Mouse (Mus musculus): ENCODE results near the gene Sel1l3.

The Sel1l3 gene

DNA sequence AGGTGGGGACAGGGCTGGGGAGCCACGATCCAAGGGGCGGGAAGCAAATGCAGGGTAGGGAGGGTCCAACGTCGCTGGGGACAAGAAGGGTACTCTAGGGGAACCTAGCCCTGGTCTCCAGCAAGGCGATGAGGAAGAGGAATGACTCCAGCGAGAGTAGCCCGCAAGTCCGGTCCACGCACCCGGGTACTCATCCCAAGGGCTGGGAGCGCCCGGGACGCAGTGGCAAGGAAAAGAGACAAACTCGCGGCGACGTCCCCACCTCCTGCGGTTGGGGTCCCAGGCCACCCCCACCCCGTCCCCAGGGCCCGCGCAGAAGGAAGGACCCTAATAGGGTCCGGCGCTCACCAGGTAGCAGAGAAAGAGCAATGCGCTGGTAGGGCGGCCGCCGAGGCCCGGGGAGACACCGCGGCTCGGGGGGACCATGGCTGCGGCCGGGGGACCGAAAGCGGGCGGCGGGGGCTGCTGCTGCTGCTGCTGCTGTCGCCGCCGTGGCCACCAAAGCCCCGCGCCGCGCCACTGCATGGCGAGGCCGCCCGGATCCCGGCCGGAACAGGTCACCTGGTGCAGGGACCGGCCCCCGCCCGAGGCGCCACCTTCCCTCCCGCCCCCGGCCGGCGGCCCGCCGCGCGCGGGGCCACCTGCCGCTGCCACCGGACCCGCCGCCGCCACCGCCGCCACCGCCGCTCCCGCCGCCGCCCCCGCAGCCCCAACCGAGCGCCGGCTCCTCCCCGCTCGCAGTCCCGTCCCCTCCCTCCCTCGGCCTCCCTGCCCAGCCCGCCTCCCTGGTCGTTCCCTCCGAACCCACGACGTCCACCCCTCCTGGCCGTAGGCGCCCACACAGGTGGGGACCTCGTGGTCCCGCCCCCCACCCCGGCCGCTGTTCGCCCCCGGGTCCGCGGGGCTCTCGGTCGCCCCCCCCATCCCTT lies 681 bp downstream of the Sel1l3 start:
- DNase-seq: peak; percentile 79 to 83

DNA sequence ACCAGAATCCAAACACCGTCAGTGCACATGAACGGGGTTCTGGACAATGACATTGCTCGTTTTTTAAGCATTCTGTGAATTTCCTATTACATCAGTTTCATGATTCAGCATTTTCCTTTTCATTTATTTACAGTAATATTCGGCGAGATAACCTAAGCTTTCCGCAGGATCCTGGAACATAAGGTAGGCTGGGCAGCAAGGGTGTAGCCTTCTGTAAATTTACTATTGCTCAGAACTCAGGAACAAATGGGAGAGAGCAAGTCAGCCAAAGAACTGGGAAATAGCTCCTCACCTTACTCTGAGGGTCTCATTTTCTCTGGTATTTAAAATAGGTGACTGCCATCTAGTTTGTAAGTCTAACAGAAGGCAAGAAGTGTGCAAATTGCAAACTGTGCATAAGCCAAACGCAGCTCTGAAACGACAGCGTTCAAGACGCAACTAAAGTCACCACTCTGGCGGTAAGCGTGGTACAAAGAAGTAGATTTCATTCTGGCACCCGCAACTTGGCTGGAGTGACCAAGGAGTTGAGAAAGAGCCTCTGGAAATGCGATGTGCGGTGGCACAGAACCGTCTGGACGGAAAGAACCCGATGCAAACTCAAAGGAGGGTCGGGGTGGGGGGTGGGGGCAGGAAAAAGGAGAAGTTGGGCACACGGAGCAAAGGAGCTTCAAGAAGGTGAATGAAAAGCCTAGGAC lies 1.5 kb downstream of the Sel1l3 start:
- DNase-seq: peak; percentile 47 to 58

DNA sequence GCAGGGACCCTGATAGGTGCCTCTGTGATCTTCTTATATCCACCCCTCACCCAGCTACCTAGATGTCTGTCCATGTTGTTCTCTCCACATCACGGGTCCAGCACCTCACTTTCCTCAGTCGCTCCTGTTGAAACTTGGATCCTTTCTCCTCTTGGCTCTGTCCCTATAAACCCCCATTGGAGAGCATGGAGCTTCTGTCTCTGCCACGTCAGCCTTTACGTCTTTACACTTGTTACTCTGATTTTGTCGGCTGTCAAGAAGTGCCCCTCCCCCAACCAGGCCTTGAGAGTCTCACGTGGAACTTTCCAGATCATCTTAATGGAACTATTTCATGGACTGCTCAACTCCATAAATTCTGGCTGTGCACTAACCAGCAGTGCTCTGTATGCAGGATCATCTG lies 2.5 kb downstream of the Sel1l3 start:
- DNase-seq: peak; percentile 77 to 79

DNA sequence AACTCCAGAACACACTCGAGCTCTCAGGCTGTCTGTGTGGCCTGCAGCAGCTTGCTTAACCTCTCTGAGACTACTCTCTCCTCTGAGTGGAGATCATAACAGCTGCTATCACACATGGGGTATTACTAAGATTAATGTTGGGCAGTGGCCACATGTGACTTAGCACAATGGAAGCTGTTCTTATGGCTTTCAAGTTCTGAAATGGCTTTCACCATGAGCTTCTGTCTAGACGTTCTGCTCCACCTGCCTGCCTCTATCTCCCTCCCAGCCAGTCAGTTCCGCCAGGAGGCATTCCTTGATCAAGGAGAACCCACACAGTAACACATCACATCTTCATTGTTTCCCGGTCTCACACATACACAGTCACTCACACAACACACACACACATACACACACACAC lies 3.2 kb downstream of the Sel1l3 start:
- DNase-seq: no peak

DNA sequence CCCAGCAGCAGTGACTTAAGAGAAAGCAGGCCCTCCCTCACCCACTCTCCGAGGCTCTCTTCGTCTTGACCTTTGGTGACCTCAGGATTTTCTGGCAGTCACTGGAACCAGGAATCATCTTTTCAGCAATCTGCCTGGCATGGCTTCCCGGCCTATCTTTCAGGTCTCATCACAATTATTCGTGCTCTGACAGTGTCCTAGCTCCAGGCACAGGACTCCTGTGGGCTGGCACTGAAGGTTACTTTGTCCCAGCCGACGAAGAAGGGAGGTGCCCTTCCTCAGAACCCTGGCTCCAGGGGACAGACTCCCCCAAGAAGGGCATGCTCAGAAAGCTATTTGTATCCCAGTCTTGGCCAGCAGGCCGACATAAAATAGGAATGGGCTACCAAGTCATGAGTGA lies 4.0 kb downstream of the Sel1l3 start:
- no peak for DNase-seq

DNA sequence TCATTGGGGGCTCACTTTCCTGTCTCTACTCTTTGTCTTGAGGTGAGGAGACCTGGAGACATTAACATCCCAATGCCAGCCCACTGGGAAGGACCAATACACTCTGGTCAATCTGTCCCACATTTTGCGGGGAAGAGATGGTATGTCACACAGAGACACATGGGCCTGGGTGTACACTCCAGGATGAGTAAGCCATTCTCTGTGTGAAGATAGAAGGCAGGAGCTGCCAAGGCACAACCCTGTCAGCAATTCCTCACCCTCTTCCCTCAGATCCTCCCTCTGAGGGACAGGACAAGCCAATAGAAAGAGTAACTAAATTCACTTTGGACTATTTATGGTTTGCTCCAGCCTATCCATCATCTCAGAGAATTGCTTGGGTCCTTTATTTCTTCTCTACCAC lies 5.0 kb downstream of the Sel1l3 start:
- DNase-seq: no peak

DNA sequence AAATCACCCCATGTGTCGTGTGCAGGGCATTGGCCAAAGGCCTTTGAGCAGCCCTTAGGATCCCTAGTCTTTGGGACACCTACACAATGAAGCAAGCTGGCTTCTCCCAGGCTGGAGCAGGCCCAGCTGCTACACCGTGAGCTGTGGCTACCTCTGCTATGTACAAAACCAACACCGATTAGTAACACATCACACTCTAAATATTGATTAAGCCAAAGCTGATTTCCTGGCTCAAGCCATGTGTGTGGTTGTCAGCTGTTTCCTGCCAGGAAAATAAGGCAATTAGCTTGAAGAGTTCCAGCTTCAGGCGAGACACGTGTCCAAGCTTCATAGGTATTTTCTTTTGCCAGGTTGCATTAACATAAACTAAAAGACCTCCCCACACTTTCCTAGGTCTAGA lies 7.2 kb downstream of the Sel1l3 start:
- DNase-seq: no peak

DNA sequence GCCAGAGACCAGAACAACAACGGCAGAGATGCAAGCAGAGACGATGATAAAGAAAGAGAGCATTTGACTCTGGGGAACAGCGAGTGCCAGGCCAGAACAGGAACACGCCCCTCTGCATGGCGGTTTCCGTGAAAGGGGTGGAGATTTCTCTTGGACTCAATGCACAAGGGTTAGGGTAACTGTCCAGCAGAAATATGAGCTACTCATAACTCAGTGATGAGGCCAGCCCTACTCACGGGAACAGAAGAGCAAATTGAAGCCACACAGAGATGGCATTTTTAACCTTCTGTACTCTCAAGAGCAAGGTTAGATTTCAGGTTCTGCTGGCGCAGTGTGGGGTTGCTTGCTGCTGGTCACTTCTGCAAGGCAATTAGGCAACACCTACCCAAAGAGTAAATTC lies 11.0 kb downstream of the Sel1l3 start:
- no peak for DNase-seq

DNA sequence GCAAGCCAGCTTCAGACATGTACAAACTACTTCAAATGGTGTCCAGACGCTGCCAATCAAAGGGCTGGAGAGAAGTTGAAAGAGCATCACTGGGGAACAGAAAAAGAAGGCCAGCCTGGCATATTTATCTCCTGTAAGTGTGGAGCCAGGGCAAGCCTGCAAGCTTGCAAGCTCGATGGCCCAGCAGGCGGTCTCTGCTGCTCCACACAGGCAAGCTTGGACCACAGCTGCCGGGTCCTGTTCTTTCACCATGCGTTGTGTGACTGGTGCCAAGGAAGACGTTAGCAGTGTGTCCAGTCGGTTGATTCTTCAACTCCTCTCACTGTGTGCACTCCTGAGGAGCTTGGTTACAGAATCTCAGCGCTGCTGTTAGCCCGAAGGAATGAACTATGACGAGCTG lies 12.9 kb downstream of the Sel1l3 start:
- DNase-seq: peak; percentile 88 to 92

DNA sequence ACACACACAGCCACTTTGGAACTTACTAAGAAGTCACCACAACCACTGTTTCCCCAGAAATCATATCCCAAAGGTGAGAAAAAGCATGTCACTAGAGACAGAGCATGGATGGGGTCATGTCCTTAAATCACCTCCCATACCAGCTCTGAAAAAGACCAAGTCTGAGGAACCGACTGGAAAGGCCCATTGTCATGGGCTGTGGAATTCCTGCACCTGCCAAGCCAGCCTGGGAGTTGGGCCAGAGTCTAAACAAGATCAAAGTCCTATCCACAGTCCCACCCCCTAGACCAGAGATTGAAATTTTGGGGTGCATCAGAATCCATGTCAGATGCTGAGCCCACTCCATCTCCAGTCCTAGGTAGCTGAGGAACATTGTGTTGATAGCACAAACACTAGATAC lies 15.3 kb downstream of the Sel1l3 start:
- DNase-seq: no peak

DNA sequence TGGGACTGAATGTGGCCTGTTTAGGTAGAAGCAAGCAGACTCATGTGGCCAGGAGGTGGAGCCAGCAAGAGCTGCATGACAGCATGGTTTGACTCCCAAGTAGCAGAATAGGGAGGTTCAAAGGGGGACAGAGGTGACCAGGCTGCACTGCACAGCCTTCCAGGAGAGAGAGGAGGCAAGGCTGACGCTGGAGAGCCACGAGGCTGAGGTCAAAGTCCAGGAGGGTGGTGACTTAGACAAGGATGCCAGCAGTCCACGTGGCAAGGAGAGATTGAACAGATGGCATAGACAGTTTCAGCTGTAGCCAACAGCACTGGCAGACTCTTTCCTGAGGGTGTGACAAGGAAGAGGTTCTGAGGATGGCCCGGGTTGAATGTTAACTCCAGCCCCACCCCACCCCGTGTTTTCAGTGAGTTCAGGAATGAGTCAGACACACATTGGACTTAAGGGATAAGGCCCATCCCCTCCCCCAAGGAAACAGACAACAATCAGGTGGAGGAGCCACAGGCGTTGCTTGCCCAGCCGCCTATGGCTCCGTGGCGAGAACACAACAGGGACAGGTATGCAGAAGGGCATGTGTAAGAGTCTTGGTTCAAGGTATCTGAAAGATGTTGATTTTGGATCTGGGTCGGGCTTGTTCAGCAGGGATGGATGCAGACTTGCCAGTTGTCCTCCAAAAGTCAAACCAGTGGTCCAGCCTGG lies 17.2 kb downstream of the Sel1l3 start:
- DNase-seq: peak; percentile 68 to 75

DNA sequence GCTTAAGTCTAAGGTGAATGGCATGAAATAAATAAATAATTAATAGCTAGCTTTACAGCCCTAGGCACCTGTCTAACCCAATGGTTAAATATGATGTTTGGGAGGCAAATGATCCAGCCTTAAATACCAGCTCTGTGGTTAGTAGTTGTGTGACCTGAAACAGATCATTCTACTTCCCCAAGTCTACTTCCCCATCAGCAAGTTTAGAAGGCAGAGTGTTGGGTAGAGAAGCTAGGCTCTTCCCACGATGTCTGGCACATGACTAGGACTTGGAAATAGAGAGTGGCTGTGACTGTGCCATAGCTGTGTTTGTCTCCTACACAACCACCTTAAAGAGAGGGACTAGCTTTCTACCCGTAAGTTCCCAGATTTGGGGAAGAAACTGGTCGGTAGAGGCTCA lies 18.9 kb downstream of the Sel1l3 start:
- DNase-seq: no peak

DNA sequence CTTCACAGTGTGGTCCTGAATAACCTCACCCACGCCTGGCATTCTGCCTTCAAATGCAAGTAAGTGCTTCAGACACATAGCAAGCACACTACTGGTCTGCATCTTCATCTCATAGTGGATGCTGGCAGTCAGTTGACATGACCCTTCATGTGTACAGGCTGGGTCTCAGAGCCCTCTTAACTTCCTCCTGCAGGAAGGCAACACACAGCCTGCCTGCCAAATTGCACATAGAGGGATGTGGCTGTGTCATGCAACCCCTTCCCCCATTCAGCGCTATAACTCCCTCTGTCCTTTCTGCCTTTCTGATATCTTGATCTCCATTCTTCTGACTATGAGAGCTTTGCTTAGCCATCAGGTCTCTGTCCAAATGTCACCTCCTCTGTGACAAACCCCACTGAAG lies 19.3 kb downstream of the Sel1l3 start:
- no peak for DNase-seq

DNA sequence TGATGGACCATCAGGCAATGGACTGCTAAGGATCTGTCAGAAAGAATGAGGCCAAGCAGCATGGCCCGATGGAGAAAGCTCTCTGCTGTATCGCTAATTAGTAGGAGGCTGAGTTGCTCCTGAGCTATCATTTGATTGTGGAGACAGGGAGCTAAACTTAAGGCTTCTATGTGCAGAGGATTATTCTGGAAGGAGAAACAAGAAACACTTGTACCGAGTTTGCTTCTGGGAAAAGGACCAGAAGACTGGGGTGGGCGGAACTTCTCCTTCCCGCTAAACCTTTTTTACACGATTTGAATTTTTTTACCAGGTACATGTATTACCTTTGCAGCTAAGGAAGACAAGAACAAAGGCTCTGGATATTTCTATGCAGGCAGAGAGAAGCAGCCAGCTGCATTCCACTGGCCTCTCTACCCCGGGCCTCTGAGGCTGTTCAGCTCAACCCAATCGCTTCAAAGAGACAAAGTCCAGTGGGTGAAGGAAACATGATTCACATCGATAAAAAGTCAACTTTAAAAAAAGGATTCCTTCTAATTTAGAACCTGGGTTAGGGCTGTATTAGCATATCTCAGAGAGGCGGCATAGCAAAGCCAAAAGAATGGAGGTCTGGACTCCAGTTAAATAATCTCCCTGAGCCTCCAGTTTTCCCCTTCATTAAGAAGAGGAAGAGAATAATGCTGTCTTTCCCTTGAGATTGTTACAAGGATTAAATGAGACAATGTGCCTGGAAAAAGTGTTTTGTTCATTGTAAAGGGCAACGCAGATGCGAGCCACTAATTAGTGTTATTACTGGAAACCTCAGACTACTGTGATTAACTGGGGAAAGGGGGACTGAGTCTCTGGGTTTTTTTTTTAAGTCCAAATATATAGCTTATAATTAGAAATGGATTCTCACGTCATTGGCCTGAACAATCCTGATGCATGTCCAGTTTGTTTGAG lies 20.4 kb downstream of the Sel1l3 start:
- DNase-seq: no peak

DNA sequence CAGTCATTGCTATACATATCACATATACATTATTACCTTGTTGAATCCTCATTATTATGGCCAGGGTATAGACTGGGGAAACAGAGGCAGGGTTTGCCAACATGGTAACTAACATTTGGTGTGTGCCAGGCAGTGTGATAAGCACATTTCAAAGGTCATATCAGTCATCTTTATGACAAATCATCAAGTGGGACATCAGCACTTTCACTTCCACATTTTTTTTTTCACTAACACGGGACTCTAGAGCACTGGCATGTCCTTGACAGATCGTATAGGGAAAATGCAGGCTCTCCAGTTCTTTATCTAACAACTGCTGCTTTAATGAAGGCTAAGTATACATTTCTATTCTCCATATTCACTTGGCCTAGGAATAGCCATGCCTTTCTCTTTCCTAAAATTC lies 25.1 kb downstream of the Sel1l3 start:
- no peak for DNase-seq

DNA sequence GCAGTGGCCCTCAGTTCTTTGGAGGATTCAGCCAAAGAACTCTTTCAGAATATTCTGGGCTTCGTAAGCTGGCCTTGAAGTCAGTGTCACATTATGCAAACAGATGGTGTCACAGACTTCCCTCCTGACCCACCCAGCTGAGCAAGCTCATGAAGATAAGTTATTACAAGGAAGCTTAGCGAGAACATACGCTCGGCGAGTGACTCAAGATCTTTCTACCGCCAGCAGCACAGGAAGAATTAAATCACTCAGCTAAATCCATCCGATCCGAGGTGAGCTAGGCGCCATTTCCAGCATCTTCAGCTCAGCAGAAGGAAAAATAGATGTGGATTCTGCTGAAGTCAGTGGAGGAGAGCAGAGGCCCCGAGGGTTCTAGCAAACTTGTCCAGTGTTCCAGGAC lies 26.5 kb downstream of the Sel1l3 start:
- DNase-seq: peak in 1 of 2 experiments; percentile 51

DNA sequence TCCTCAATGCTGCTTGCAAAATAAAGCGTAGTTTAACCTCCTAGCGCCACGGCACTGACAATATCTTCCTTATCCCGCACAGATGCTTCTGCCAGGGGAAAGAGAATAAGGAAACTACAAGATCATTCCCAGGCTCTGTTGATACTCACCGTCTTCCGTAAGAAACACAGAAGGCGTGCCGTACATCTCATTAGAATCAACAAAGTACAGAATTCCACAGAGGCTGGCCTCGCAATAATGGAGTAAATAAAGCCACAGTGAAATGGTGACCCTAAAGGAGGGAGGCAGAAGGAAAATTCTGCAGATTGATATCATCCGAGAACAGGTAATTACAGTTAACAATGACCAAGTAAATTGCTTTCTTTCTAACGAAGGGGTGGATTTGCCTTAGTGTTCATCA lies 27.9 kb downstream of the Sel1l3 start:
- DNase-seq: no peak

DNA sequence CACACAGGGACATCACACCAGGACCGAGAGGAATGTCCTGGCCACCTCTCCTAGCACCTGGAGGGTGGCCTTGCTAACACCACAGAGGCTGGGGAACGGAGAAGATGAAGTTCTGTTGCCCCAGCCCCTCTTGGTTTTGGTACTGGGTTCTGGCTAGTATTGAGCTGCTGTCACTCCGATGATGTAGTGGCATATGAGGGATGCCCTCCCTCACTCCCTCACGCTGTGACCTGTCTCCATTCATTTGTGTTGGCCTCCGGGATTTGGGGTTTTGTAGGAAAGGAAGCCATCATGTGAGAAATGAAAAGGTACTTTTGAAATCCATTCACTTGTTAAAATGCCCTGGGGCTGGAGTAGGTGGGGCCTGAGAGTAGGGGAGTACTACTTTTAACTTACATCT lies 33.8 kb downstream of the Sel1l3 start:
- peak in 1 of 2 experiments; percentile 64 for DNase-seq

DNA sequence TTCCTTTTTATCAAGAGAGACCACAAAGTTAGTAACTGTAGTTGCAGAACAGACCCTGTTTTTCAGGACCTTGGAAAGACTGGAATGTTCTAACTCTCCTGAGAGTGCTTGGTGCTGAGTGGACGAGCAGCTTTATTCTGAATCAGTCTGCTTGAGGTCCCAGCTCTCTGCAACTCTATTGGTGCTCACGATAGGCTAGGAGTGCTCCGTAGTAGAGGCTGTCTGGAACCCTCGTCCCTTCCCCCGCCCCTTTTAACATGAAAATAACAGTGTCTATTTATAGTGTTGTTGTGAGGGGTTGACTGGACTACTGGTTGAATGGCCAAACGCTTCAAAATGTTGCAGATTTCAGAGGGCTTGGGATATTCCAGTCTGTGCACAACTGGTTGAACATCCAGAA lies 37.0 kb downstream of the Sel1l3 start:
- peak in 1 of 2 experiments; percentile 24 for DNase-seq

DNA sequence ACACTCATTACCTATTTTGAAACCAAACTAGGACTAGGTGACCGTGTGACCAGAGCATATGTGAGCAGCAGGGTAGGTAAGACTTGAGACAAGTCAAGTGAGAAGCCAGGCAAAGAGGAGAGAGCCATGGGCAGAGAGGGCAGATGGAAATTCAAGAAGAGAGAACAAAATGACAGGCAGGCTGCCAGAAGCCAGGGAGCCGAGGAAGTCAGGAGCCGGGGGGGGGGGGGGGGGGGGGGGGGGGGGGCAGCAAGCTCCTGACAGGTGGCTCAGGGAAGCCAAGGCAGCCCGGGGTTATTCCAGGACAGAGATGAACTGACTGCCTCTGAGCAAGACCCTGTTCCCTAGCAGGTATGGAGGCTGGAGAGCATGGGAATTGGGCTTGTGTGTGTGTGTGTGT lies 37.7 kb downstream of the Sel1l3 start:
- DNase-seq: peak; percentile 96 to 97

DNA sequence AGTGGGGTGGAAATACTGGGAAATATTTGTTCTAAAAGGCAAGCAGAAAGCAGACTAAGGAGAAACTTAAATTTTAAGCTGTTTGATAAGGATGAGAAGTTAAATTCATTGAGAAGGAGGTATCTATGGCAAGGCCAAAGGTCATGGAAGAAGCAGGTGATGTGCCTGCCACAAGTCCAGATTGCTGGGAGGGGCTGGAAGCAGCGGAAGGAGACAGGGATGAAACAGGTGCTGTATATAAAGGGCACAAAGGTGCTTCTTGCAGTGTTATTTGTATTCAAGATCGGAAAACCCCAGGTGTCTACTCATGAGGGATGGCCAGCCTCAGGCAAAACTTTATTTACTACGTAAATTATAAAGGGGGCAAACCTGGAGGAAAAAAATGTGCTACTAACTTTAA lies 38.5 kb downstream of the Sel1l3 start:
- DNase-seq: no peak

DNA sequence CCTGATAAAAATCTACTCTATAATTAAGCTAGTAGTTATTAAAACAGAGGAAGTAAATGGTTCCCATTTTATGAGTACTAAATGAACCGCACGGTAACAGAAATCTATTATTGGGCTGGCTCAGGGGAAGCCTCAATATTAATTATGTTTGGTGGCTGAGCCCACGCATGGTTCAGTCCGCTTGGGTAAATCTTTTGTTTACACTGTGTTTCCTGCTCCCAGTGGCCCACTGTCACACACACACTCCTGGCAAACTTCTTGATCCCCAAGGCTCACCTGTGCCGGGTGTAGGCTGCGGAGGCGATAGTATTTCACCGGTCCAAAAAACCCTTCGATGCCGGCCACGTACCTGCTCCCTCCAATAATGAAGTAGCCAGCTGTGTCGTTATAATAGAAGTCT lies 39.3 kb downstream of the Sel1l3 start:
- DNase-seq: no peak

Measured in cerebellum, postnatal 10 days (tissue).